Mouse (Mus musculus) frontal cortex, postnatal 25 days (tissue): ENCODE data around the gene Mospd3.

Experiments
- DNase-seq, 2 experiments: peaks; one replicate each; pipeline ENCODE4 v3.0.0; 2022; ENCODE audit warnings: low spot score in 2 of 2

Gene Mospd3

DNA sequence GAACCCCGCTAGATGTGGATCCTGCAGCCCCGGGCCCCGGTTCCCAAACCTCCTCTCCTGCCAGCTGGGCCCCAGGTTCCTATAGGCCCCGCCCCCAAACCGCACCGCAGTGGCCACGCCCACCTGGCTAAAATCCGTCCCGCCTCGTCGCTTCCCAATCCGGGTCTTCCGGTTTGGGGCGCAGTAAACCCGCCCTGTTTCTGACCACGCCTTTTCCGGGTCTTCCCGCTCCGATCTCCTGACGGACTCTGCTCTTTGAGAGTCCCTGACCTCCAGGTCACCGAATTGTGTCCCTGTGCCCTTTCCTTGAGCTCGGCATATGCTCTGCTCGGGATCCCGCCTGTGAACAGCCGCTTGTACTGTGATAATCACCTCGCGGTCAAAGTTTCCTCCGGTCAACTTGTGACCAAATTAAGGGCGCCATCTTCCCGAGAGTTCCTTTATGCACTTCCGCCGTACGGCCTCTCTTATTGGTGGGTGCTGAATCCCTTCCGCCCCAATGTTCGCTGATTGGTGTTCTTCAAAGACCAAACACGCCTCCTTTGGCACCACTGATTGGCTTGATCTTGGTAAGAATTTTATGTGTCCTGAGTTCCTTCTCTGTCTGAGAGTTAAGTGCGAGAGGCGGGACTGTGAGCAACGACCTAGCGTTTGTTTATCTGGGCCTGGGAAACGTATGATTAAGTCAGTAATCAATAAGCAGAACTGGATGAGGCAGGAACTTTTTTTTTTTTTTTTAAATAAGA is at the start of gene Mospd3:
Gene Mospd3 (minus strand): TSS at position 440 of the 746 bp plus-strand sequence.
- peak; percentile 81 to 91 for DNase-seq

DNA sequence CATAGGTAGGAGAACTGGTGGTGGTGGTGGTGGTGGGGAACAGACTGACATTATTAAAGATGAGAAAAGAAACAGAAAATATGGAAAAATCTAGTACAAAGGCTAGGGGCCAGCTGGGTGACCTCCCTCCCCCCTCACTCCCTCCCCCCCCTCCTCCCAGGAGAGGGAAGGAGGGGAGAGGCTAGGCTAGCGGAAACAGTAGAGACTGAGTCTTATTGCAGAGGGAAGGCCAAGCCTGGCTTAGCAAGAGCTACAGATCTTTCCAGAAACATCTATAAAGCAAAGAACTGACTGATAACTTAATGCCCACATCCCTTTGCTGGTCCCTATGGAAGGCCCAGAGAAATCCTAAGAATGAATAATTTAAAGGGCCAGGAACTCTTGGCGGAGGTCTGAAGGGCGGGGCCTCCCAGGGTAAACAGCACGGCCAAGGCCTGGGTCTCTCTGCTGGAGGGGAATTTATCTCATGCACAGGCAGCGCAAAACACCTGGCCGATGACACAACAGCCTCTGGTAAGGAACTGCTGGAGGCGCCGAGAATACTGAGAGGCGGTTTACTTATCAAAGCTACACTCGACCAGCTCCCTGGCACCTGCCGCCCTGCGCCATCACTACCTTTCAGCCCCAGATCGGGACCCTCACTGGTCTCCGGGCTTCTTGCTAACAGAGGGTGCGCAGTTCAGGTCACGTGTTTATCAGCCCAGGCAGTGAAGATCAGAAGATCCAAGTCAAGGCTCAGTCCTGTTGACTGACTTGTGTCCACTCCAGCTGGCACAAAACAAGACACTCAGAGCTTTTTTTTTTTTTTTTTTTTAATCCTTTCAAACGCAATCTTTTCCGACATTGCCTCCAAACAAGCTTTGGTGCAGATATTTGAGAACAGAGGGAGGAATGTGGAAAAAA is 49.1 kb upstream of the Mospd3 start:
- DNase-seq: no peak

DNA sequence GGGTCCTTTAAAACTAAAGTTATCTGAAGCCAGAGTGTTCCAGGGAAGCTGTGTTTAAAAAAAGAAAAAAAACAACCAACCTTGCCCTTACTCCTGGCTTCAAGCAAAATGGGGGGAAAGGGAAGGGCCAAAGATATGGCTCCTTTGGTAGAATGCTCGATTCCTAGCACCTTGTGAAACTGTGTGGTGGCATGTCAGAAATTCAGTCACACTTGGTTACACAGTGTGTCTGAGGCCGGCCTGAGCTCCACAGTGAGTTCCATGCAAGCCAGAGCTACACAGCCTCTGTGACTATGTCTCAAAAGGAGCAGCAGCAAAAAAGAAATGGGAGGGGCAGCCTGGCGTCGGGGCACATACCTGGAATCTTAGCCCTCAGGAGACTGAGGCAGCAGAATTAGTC is 48.4 kb upstream of the Mospd3 start:
- DNase-seq: no peak

DNA sequence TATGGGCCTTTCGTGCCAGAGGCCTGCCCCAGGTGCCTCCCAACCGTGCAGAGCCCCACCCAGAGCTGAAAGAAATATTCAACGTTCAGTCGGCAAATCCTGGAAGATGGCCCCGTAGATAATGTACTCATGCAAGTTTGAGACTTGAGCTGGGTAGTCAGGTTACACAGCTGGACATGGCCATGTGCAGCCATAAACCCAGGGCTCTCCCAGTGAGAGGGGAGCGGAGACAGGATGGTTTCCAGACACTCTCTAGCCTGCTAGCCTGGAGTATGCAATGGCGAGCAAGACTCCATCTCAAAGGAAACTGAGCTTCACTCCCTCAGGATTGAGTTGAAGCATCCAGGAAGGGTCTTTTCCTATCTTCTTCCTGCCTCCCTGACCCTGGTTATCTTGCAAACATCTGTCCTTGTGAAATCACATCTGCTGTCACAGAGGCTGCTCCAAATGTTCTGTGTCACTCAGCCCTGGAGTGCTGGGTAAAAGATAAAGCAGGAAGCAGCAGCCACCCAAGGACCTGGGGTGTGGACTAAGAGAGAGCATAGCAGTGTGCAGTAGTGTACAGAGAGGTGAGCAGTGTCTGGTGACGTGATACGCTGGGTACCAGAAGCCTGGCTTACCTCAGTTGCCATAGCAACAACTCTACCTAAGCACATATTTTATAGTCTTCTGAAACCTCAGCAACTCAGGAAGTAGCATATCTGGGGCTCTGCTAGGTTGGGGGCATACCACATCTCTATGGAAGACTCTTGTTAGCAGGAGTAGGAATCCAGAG is 47.2 kb upstream of the Mospd3 start:
- DNase-seq: no peak

DNA sequence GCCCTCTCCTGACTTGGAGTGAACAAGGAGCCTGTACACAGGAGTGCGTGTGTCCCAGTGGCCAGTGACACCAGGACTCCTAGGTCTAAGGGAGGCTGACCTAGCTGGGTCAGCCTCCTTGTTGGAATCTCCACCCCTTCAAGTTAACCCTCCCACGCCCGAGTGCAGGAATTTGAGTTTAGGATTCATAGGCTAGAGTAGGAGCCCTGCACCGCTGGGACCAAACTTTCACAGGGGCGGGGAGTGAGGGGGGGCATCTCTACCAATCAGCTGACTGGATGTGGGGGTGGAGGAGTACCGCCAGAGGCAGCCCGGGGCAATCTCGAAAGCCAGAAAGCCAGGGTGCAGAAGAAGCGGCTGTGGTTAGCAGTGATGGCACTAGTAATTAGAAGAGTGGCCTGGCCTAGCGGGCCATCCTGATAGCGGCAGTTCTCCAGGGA is 44.8 kb upstream of the Mospd3 start, which contains the start of gene Irs3:
Gene Irs3 (minus strand): TSS at position 63 of the 440 bp plus-strand sequence.
- DNase-seq: no peak

DNA sequence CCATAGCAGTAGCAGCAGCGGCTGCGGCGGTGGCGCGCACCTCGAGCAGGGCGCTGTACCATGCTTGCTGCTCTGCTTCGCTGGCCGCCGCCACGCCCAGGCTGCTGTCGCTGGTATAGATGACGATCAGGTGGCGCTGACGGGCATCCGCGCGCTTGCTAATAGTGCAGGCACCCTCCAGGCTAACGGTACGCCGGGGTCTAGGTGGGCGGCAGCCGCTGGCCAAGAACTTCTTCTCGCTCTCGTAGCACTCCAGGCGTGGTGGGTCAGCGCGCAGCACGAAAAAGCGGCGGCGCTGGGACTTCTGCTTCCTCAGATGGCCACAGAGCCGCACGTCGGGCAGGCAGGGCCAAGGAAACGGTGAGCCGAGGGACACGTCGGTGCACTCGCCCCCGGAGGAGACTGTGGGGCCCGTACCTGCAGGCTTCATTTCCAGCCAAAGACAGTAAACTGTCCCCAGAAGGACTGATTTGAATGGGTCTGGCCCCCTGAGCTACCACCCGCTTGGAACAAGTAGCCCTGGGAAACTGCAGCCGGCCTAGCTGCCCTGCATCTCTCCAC is 44.3 kb upstream of the Mospd3 start:
- DNase-seq: no peak

DNA sequence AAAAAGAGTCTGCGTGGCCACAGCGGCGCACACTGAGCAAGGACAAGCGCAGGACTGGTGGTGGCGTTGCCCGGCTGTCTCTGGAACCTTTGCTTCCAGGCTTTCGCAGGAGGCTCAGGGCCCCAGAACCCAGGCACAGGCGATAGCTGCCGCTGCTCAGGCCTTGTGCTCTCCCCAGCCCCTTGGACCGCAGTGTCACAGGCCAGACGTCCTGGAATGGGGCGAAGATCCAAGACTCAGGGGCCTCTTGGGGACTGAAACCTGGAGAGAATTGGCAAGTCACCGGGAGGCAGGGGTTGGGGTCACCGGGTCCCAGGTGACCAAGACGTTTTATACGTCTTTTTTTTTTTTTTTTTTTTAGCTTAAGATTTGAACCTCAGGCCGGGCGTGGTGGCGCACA is 43.6 kb upstream of the Mospd3 start:
- DNase-seq: no peak

DNA sequence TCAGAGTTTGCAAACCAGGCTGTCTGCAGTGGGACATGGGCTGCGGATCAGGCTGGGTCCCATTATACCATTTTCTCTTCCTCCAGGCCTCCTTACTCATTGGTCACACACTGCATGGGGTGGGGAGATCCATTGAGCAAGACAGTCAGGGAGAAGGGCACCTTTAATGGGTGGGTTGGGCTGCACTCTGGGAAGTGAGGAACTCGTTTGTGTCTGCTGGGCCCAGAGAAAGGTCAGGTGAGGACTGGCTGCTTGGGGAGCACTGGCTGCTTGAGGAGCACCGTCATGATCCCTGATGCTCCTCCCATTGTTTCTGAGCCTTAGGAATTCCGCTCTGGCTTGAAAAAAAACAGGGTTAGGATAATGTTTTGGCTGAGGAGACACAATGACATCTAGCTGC is 42.0 kb upstream of the Mospd3 start:
- no peak for DNase-seq

DNA sequence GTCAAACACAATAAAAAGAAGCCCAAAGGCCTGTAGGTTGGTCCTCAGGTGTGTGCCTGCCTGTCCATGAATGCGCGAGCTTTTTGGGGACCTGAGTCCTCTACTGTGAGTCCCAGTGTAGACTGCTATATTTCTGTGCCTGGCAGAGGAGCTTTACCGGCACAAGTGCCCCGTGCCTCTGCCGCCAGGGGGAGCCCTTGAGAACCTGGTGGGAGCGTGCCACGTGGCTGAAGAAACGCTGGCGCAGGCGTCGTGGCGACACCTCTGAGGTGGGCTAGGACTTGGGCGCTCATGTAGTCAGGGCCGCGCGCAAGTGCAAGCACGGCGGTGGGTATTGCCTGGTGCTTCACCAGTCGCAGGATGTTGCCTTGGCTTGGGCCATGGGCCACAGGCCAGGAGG is 40.2 kb upstream of the Mospd3 start, which contains the start of gene Sap25:
Gene Sap25 (plus strand): TSS at position 281 of the 400 bp plus-strand sequence.
- DNase-seq: no peak

DNA sequence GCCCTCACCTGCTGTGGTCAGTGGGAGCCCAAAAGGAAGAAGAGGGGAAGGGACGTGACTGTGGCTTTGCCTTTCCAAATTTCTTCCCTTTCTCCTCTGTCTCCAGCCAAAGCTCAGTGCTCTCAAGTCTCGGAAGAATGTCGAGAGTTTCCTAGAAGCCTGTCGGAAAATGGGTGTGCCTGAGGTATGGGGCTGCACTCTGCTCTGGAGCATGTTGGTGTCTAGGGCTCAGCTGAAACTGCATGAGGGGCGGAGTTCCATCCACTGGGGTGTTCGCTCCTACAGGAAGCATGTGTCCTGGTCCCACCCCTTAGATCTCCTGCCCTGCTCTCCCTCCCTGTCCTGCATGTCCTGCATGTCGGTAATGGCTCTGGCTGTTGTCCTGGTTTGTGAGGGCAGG is 38.6 kb upstream of the Mospd3 start:
- DNase-seq: no peak

DNA sequence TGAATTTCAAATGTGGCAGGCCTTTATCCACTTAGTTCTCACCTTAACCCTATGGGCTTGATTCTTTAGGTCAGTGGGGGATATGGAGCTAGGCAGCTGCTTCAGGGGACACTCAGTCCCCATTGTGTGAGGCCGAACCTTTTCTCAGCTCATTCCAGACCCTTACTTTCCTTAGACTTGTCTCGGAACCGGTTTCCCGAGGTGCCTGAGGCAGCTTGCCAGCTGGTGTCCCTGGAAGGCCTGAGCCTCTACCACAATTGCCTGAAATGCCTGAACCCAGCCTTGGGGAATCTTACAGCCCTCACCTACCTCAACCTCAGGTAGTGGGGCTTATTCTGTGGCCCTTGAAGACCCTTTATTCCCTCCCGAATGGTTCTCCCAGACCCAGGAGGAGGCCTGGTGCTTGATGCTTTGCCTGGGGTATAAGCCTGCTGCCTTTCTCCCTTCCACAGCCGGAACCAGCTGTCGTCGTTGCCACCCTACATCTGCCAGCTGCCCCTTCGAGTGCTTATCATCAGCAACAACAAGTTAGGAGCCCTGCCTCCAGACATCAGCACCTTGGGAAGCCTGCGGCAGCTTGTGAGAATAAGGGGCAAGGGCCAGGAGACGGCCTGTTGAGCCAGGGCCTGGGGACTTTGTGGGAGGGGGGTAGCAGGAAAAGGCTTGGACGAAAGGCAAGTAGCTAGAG is 32.7 kb upstream of the Mospd3 start:
- DNase-seq: no peak

DNA sequence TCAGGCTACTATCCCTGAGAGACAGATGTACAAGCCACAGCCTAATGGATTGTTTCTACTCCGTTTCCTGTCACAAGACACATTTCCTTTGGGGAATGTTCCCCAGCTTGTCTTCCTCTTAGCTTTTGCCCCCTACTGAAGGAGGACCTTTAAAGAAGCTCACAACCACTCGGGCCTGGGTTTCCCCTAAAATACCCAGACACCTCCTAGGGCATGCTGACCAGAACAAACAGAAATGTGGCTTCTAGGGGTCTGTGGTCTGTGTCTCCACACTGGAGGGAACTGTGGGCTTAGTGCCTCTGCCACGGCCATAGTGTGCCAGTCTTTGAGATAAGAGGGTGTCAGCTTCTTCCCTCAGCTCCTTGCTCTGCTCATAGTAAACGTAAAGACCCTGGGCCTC is 30.7 kb upstream of the Mospd3 start:
- DNase-seq: no peak

DNA sequence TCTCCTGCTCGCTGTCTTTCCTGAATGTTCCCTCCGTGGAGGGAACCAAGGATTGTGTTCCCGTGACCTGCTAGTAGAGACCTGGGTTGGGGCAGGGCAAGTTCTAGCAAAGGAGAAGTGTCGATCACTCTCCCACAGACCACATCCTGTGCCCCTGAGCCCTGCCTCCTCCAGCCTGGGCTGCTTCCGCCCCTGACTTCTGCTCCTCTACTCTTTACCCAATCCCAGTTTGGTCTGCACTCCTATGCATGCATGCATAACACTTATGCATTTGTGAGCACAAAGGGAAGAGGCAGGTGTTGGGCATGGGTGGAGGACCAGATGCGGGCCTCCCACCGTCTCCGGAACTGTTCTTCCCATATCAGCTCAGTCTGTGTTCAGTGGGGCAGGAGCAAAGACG is 30.3 kb upstream of the Mospd3 start:
- no peak for DNase-seq

DNA sequence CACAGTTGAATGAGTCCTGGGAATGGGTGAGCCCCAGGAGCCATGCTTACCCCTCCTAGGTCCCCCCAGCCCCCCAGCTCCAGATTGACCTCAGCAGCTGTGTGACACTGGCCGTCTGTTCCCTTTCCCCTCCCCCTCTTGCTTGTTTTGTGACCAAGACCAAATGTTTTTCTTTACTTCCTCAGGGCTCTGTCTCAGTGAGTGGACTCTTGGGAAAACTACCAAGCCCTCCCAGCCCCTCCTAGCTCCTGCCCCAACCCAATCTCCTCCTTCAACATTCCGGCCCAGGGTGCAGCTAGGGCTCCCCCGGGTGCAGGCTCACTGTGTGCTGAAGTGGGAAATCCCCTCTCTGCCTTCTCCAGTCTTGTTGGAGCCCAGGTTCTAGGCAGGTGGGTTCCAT is 29.7 kb upstream of the Mospd3 start:
- no peak for DNase-seq

DNA sequence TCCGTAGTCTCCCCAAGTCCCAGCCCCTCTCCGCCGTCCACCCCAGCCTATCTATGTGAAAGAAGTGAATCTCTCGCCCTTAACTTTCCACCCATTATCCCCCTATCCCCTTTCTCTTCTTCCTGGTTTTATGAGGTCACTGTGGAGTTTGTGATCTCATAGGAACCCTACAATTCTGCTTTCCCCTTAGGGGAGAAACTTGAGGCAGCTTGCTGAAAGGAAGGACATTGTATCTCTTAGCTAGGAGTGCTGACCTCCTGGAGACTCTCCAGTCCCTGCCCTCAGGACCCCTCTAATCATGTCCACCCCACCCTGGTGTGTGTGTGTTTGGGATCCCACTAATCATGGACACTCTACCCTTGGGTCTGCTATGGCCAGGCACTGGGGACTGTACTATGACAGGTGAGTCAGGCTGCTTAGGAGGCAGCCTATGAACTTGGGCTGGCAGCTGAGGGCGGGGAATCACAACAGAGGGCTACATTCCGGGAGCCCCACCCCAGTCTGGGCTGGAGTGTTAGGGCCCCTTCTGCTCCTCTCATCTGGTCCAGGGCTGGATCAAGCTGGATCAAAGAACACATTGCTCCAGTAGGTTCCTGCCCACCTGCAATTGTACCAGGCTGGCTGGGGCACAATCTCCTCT is 29.2 kb upstream of the Mospd3 start:
- no peak for DNase-seq

DNA sequence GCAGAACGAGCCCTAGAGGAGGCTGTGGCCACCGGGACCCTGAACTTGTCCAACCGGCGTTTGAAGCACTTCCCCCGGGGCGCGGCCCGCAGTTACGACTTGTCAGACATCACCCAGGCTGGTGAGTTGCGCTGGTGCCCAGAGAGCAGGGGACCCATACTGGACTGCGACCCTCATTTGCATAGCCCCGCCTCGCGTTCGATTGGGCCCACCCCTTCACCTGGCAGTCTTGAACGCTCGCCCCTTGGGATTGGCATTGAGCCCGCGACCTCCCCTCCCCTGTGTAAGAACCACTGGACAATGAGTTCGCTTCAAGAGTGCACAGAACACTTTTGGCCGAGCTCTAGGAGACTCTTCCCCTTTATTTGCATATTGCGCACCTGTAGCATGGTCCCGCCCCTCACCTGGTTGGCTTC is 28.5 kb upstream of the Mospd3 start:
- no peak for DNase-seq

DNA sequence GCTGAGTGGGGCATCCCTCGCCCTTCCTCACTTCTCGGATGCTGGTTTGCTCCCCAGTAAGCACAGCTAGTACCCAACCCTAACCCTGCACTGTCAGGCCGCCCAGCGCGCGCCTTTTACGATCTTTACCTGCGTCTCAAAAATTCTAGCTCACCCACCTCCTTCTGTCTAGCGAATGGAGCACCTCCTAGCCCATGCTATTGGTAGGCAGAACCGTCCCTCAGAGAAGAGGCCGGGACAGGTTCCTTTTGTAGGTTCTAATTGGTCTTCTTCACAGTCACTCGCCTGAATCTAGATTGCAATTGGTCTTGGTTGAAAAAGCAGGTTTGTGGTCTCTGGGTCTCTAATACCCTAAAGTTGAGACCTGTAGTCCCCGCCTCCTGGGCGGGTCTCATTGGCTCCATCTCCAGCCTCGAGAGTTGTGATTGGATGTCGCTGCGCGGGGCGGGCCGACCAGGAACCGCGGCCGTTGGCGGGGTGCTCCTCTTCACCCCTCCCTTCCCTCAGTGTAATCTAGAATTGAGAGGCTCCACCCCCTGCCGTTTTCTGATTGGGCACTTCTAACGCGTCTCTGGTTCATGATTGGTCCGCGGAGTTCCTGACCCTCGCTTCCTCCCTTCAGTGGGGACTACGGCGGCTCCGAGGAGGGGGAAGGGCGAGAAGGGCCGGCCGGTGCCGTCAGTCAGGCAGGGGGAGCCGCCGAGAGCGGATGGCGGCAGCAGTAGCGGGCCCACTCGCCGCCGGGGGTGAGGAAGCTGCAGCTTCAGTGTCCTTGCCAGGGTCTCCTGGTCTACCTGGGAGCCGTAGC is 27.8 kb upstream of the Mospd3 start, which contains the start of the genes Fbxo24, Lrch4 and Gm20605:
Gene Fbxo24 (minus strand): TSS at position 505 of the 808 bp plus-strand sequence.
Gene Lrch4 (plus strand): TSS at position 624 of the 808 bp plus-strand sequence.
Gene Gm20605 (plus strand): TSS at position 678 of the 808 bp plus-strand sequence.
- DNase-seq: peak; percentile 97

DNA sequence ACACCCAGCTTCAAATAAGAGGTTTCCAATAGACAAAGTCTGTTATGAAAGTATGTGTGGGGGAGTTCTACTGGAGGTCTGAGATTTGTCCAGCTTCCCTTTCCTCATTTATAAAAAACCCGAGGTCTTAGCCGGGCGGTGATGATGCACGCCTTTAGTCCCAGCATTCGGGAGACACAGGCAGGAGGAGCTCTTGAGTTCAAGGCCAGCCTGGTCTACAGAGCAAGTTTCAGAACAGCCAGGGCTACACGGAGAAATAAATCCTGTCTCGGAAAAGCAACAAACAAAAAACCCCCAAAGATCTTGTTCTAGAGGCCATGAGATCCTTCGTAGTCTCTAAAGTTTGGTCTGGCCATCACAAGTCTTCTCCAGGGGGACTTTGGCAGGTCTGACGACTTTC is 27.1 kb upstream of the Mospd3 start:
- DNase-seq: no peak

DNA sequence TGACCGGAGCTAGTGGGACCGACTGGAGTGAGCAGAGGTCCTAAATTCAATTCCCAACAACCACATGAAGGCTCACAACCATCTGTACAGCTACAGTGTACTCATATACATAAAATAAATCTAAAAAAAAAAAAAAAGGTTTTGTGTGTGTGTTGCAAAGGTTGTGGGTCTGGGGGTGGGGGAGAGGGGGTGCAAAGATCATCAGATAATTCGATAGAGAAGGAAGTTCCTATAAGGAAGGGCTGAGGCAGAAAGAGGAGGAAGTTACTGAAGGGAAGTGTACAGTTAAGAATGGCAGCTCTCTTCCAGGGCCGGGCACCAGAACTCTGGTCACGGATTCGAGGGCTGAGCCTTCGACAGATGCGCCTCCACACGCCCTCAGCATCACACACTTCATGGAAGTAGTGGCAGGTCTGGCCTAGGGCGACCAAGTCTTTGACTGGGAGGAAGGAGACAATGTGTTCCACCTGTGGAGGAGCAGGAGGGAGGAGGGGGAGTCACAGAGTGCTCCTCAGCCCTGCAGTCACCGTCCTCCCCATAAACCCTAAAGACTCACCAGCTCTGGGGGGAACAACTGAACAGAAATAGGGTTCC is 23.2 kb upstream of the Mospd3 start:
- DNase-seq: no peak
